Mouse (Mus musculus) left cerebral cortex, adult 2 months (tissue): ENCODE results near the gene Golga5. TPM values are rescaled to one million over a fixed set of nuclear protein-coding genes. Genes with fewer than 3 reads are reported as not detected.

Experiments used
- DNase-seq, 2 experiments: peaks; one replicate each; pipeline ENCODE4 v3.0.0; 2021 to 2022; ENCODE audit warnings: low spot score in 2 of 2, mixed read lengths in 1 of 2; ENCODE audit errors: extremely low spot score in 1 of 2
- H3K27ac ChIP-seq: fragments of 200-600 bp; 2 replicates; pipeline ENCODE4 v1.8.1; 2022
- H3K4me3 ChIP-seq: fragments of 200-600 bp; 2 replicates; pipeline ENCODE4 v1.8.1; 2022
- CTCF ChIP-seq: fragments of 200-600 bp; IDR thresholded peaks from 2 replicates; pipeline ENCODE4 v1.8.1; 2022; ENCODE audit warnings: antibody characterized with exemption, mild to moderate bottlenecking, moderate library complexity
- intact Hi-C: fragments of 180-260 bp; cut with DNase I; formaldehyde crosslinking; loops from one replicate; pipeline ENCODE4 v1.15.1; 2025
- total RNA-seq, 2 experiments: library from RNA; stranded (reverse); gene quantifications; 2 replicates each; pipeline ENCODE4 v1.2.3; 2021

Gene Golga5
- total RNA-seq, 2 experiments from 2014 or later, result 26.7 to 28.2 TPM

GRCm38 (mm10) chr12:102517647-102518046, 48.7 kb downstream of the Golga5 start:
- intact Hi-C loops, result no loop called here
- H3K27ac ChIP-seq, result no peak overlapping the region
- no peak for TF ChIP-seq CTCF
- DNase-seq, result no peak
- no peak overlapping the region for H3K4me3 ChIP-seq

GRCm38 (mm10) chr12:102519929-102520720, 51.2 kb downstream of the Golga5 start:
- Histone ChIP-seq H3K27ac (no peak overlapping the region), H3K4me3 (no peak overlapping the region)
- no peak for TF ChIP-seq CTCF
- no peak for DNase-seq
- intact Hi-C loops, result no loop called here

- no peak for TF ChIP-seq CTCF
- H3K27ac ChIP-seq, result no peak overlapping the region
- no peak for DNase-seq
- intact Hi-C loops, result no loop called here
- H3K4me3 ChIP-seq, result no peak overlapping the region
These were observed 52.9 kb downstream of the Golga5 start for GRCm38 (mm10) chr12:102521777-102522319.

- TF ChIP-seq CTCF, result no peak
- DNase-seq, result no peak
- intact Hi-C loops, result no loop called here
These were observed 55.3 kb downstream of the Golga5 start for GRCm38 (mm10) chr12:102524216-102524615.

GRCm38 (mm10) chr12:102524760-102525159, 55.8 kb downstream of the Golga5 start:
- intact Hi-C loops, result loop anchor here (5.0 kb wide), 1 partner anchor 178 kb away; the partner anchor contains the start of gene Itpk1
- Histone ChIP-seq H3K4me3 (no peak overlapping the region), H3K27ac (no peak overlapping the region)
- TF ChIP-seq CTCF, result peak; percentile 56
- DNase-seq, result no peak

More at GRCm38 (mm10) chr12:102524216-102524615, 55.3 kb downstream of the Golga5 start:
- Histone ChIP-seq H3K4me3 (no peak overlapping the region), H3K27ac (no peak overlapping the region)

DNA sequence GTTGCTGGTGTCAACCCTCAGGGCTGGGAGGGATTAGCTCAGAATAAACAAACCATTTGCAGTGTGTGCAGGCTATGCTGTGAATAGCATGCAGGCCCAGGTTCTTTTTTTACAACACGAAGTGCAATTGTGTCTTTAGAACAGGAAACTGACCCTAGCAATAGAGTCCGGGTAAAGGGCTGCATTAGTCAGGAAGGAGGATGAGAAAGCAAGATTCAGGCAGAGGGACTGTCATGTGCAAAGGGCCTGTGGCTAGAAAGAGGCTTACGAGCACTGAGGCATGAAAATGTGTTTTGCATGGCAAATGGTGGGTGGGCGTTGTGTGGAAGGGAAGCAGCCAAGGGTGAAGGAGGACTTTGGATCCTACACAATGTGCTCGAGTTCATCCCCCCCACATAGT, 59.1 kb downstream of the Golga5 start:
- intact Hi-C loops, result loop anchor here (5.0 kb wide), 1 partner anchor 174 kb away; the partner anchor contains the start of gene Itpk1

GRCm38 (mm10) chr12:102535796-102536195, 66.9 kb downstream of the Golga5 start:
- TF ChIP-seq CTCF, result no peak
- Histone ChIP-seq H3K4me3 (no peak overlapping the region), H3K27ac (no peak overlapping the region)
- DNase-seq, result no peak
- intact Hi-C loops, result no loop called here

More for the DNA sequence above, 59.1 kb downstream of the Golga5 start:
- no peak overlapping the region for H3K4me3 ChIP-seq
- H3K27ac ChIP-seq, result no peak overlapping the region
- TF ChIP-seq CTCF, result no peak
- DNase-seq, result no peak

DNA sequence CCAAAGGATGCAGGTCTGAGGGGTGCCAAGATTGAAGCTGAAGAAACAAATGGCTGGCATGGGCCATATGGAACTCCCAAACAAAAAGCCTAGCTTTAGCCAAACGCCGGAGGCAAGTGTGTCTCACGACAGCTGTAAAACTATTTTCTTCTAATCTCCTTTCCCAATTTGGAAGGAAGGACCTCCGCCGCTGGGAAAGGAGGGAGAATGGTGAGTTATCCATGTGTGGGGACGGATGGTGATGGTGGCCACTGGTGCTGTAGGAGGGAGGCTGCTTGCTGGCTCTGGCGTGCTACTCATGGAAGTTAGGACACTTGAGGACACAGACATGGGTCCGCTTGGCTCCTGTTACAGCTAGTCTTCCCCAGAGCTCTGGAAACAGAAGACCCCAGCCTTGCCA, 71.3 kb downstream of the Golga5 start:
- no peak for TF ChIP-seq CTCF
- DNase-seq, result no peak
- Histone ChIP-seq H3K27ac (no peak overlapping the region), H3K4me3 (no peak overlapping the region)
- intact Hi-C loops, result no loop called here

DNA sequence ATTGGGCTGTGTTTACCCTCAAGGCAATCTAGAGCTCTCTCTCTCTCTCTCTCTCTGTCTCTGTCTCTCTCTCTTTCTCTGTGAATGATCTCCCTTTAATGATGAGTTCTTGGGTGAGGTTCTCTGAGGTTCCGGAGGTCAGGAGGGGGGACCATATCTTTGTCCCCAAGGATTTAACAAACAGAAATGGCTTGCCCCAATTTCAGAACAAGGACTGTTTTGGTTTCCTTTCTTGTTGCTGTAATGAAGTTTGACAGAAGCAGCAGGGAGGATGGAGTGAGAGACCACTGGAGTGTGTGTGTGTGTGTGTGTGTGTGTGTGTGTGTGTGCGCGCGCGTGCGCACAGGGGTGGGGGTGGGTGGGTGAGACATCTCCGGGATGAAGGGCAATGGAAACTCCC, 72.2 kb downstream of the Golga5 start:
- Histone ChIP-seq H3K4me3 (no peak overlapping the region), H3K27ac (no peak overlapping the region)
- DNase-seq, result no peak
- intact Hi-C loops, result no loop called here
- no peak for TF ChIP-seq CTCF

DNA sequence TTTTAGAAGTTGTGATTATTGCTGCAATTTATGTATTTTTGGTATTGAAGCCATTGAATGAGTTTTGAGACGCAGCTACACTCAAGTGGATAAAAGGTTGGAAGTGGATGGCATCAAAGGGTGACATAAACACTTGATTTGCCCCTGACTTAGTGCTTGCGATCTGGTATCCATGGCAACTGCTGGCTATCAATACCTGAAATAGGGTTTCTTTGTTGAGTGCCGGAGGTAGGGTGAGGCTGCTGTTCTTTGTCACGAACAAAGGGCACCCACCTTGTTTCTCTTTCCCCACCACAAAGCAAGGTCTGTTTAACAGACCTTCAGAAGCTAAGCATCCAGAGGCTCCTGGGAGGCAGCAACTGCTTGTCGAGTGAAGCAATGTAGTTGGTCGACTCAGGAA, 76.2 kb downstream of the Golga5 start:
- intact Hi-C loops, result no loop called here
- no peak overlapping the region for H3K27ac ChIP-seq
- no peak for DNase-seq

More for the DNA sequence above, 76.2 kb downstream of the Golga5 start:
- no peak overlapping the region for H3K4me3 ChIP-seq
- no peak for TF ChIP-seq CTCF

Other genes starting within 250 kb of the Golga5 start
- gene Rin3, start 186.1 kb upstream of the Golga5 start, total RNA-seq, result 1 to 10 TPM; 3.8 to 5.9 TPM
- 100 to 1,000 TPM in 1 of 2 experiments, 10 to 100 TPM in 1; 93.8 to 102 TPM for gene Lgmn, start 29.3 kb upstream of the Golga5 start, total RNA-seq
- 100 to 1,000 TPM; 176 to 177 TPM for gene Chga, start 85.8 kb downstream of the Golga5 start, total RNA-seq
- gene Itpk1, start 235.8 kb downstream of the Golga5 start, total RNA-seq, result 10 to 100 TPM; 52.3 to 54.9 TPM